Mouse (Mus musculus) testis, adult 2 months (tissue): ENCODE results near the gene Scel. TPM values are rescaled to one million over a fixed set of nuclear protein-coding genes. Genes with fewer than 3 reads are reported as not detected.

Experiments used
- H3K27ac ChIP-seq: fragments of 200-500 bp; 2 replicates; pipeline ENCODE4 v1.5.1; 2012; ENCODE audit warnings: low read depth, low read length; ENCODE audit not compliant: control insufficient read depth, insufficient read depth
- H3K27me3 ChIP-seq: fragments of 200-500 bp; 2 replicates; pipeline ENCODE4 v1.6.1; 2012; ENCODE audit warnings: mild to moderate bottlenecking, low read length, moderate library complexity; ENCODE audit not compliant: control insufficient read depth, insufficient read depth
- H3K36me3 ChIP-seq: fragments of 200-500 bp; 2 replicates; pipeline ENCODE4 v1.6.1; 2012; ENCODE audit warnings: mild to moderate bottlenecking, low read length; ENCODE audit not compliant: control insufficient read depth, insufficient read depth
- H3K4me1 ChIP-seq: fragments of 200-500 bp; 2 replicates; pipeline ENCODE4 v1.6.1; 2012; ENCODE audit warnings: low read length; ENCODE audit not compliant: control insufficient read depth, insufficient read depth
- H3K4me3 ChIP-seq: fragments of 200-500 bp; 2 replicates; pipeline ENCODE4 v1.5.1; 2012; ENCODE audit warnings: low read depth, mild to moderate bottlenecking, low read length, moderate library complexity, mixed read lengths; ENCODE audit not compliant: control insufficient read depth
- CTCF ChIP-seq: fragments of 200-500 bp; IDR thresholded peaks from 2 replicates; pipeline ENCODE4 v1.5.1; 2012; ENCODE audit warnings: low read depth, mild to moderate bottlenecking, inconsistent platforms, low read length, moderate library complexity; ENCODE audit not compliant: control insufficient read depth, insufficient read depth, insufficient replicate concordance
- POLR2A ChIP-seq: fragments of 200-500 bp; IDR thresholded peaks from 2 replicates; pipeline ENCODE4 v1.6.1; 2012; ENCODE audit warnings: low read depth, mild to moderate bottlenecking, inconsistent platforms, low read length, moderate library complexity; ENCODE audit not compliant: control insufficient read depth
- polyA plus RNA-seq: library from polyadenylated mRNA; depleted of rRNA; stranded (reverse); fragments of >200 nt; gene quantifications from 2 replicates; pipeline ENCODE4 v1.2.3, GENCODE M21; 2012; rRNA removed

The Scel gene
- polyA plus RNA-seq, 1 experiment: not detected

GRCm38 (mm10) chr14:103652524-103652923, 139.4 kb downstream of the Scel start:
- H3K27me3 ChIP-seq: no peaks in the 10 kb centered on the region; the same call in 1 of the 2 replicates
- H3K27ac ChIP-seq: no peak overlapping the region
- no peaks in the 10 kb centered on the region for H3K36me3 ChIP-seq
- no peak for TF ChIP-seq CTCF
- TF ChIP-seq POLR2A: no peak
- H3K4me3 ChIP-seq: no peak overlapping the region
- peaks cover 6% of the 10 kb centered on the region for H3K4me1 ChIP-seq

- H3K36me3 ChIP-seq: no peaks in the 10 kb centered on the region
- TF ChIP-seq POLR2A (no peak), CTCF (no peak)
- H3K27ac ChIP-seq: no peak overlapping the region
- no peak overlapping the region for H3K4me3 ChIP-seq
- H3K4me1 ChIP-seq: peaks cover 6% of the 10 kb centered on the region
- H3K27me3 ChIP-seq: no peaks in the 10 kb centered on the region; the same call in 1 of the 2 replicates
These were observed 140.7 kb downstream of the Scel start for GRCm38 (mm10) chr14:103653800-103654199.

- Histone ChIP-seq H3K27ac (no peak overlapping the region), H3K4me1 (peaks cover 6% of the 10 kb centered on the region), H3K36me3 (no peaks in the 10 kb centered on the region), H3K27me3 (no peaks in the 10 kb centered on the region; the same call in 1 of the 2 replicates), H3K4me3 (no peak overlapping the region)
- TF ChIP-seq CTCF (no peak), POLR2A (no peak)
These were observed 142.3 kb downstream of the Scel start for GRCm38 (mm10) chr14:103655448-103655847.

GRCm38 (mm10) chr14:103657876-103658275, 144.7 kb downstream of the Scel start:
- H3K4me1 ChIP-seq: no peaks in the 10 kb centered on the region
- TF ChIP-seq POLR2A: no peak
- H3K36me3 ChIP-seq: no peaks in the 10 kb centered on the region
- no peaks in the 10 kb centered on the region for H3K27me3 ChIP-seq
- no peak overlapping the region for H3K27ac ChIP-seq
- H3K4me3 ChIP-seq: no peak overlapping the region

Other genes with a start within 250 kb of the Scel start
- gene Mycbp2, start 166.5 kb upstream of the Scel start, polyA plus RNA-seq: 27.2 and 31.6 TPM in 2 replicates
- gene Slain1, start 136.9 kb downstream of the Scel start, polyA plus RNA-seq: 9.7 and 10.9 TPM in 2 replicates